Mouse (Mus musculus): Measurements from ENCODE around the gene Arid1b. TPM values are rescaled to one million over a fixed set of nuclear protein-coding genes. Genes with fewer than 3 reads are reported as not detected.

The Arid1b gene
- polyA plus RNA-seq, 1 experiment from 2014 or later, result 5.2 TPM

DNA sequence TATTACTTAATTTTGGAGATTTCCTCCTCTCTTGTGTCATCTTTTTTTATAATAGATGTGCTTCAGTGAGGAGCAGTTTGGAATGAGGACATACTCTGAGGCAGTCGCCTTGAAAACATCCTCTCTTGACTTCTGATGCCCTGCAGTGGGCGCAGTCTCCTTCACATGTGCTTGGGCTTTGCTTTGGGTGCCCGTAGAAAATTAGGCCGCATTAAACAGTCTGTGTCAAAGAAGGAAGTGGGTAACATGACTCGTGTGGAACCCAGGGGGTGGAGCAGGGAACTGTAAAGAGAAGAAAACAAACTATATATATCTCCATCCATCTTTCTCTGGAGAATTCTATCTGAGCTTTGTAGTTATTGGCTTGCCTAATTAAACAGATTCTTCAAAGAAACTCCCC, 201.3 kb downstream of the Arid1b start:
- H3K36me3 ChIP-seq, result peaks cover 5% of the 10 kb centered on the region; the same call in 1 of the 2 replicates
- no peak for ATAC-seq (ENCODE audit: extremely low read depth, insufficient number of reproducible peaks, low FRiP score, low TSS enrichment)
- 72% methylated on average over 5 of the region's 5 CpGs for WGBS

GRCm38 (mm10) chr17:5196005-5196404, 201.9 kb downstream of the Arid1b start:
- H3K4me1 ChIP-seq, result peaks cover 55% of the 10 kb centered on the region
- peaks cover 5% of the 10 kb centered on the region; the same call in 1 of the 2 replicates for H3K36me3 ChIP-seq
- H3K4me2 ChIP-seq, result no peak overlapping the region
- no peaks in the 10 kb centered on the region for H3K9me3 ChIP-seq
- H3K9ac ChIP-seq, result no peak overlapping the region
- no peak for ATAC-seq (ENCODE audit: extremely low read depth, insufficient number of reproducible peaks, low FRiP score, low TSS enrichment)
- H3K27ac ChIP-seq (replicated peaks), result no peak overlapping the region
- 93% methylated on average over 10 of the region's 10 CpGs for WGBS
- no peaks in the 10 kb centered on the region for H3K27me3 ChIP-seq (replicated peaks)
- no peak overlapping the region for H3K4me3 ChIP-seq

More for the DNA sequence above, 201.3 kb downstream of the Arid1b start:
- no peak overlapping the region for H3K4me2 ChIP-seq
- H3K27me3 ChIP-seq (replicated peaks), result no peaks in the 10 kb centered on the region
- no peak overlapping the region for H3K4me3 ChIP-seq
- H3K27ac ChIP-seq (replicated peaks), result no peak overlapping the region
- peaks cover 59% of the 10 kb centered on the region for H3K4me1 ChIP-seq
- no peak overlapping the region for H3K9ac ChIP-seq
- H3K9me3 ChIP-seq, result no peaks in the 10 kb centered on the region

DNA sequence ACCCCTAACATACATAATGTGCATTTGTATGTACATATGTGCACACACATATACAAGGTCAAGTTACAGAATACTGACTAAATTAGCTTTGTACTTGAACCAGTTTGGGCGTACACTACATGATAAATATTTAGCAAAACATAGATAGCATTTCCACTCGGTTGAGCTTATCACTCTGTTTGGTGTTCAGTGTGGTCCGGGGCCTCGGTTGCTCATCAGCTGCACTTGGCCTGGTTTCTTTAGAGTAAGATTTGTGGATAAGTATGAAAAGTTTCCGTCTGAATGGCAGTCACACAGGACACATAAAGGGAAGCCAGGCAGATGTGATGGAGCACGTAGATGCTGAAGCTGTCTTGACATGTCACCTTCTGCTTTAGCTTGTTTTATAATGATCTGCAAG, 202.4 kb downstream of the Arid1b start:
- no peak overlapping the region for H3K9ac ChIP-seq
- whole genome bisulfite sequencing, result 64% methylated on average over 6 of the region's 6 CpGs
- no peak overlapping the region for H3K4me3 ChIP-seq
- H3K9me3 ChIP-seq, result no peaks in the 10 kb centered on the region
- H3K4me2 ChIP-seq, result no peak overlapping the region
- ATAC-seq (ENCODE audit: extremely low read depth, insufficient number of reproducible peaks, low FRiP score, low TSS enrichment), result no peak
- no peak overlapping the region for H3K27ac ChIP-seq (replicated peaks)
- H3K4me1 ChIP-seq, result peaks cover 55% of the 10 kb centered on the region
- H3K36me3 ChIP-seq, result peaks cover 5% of the 10 kb centered on the region; the same call in 1 of the 2 replicates
- no peaks in the 10 kb centered on the region for H3K27me3 ChIP-seq (replicated peaks)

DNA sequence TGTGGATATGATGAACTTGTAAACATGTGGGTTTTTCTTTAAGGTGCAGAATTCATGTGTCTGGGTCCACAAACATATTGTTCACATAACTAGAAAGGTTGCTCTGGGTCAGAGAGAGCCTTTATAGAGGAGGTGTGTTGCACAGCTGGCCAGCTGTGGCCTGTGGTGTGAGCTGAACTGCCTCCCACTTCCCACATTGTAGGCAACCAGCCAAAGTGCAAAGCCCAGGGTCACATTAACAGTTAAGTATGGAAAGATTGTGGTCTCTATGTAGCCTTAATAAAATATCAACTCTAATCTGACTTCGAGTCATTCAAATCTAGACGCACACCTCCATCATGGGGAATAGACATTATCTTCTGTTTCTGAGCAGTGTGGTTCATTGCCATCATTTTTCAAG, 203.0 kb downstream of the Arid1b start:
- H3K9ac ChIP-seq, result no peak overlapping the region
- ATAC-seq (ENCODE audit: extremely low read depth, insufficient number of reproducible peaks, low FRiP score, low TSS enrichment), result no peak
- H3K9me3 ChIP-seq, result no peaks in the 10 kb centered on the region
- H3K36me3 ChIP-seq, result peaks cover 5% of the 10 kb centered on the region; the same call in 1 of the 2 replicates
- WGBS, result 92% methylated on average over 2 of the region's 2 CpGs
- H3K27ac ChIP-seq (replicated peaks), result no peak overlapping the region
- peaks cover 60% of the 10 kb centered on the region for H3K4me1 ChIP-seq
- no peak overlapping the region for H3K4me3 ChIP-seq
- H3K27me3 ChIP-seq (replicated peaks), result no peaks in the 10 kb centered on the region
- no peak overlapping the region for H3K4me2 ChIP-seq

DNA sequence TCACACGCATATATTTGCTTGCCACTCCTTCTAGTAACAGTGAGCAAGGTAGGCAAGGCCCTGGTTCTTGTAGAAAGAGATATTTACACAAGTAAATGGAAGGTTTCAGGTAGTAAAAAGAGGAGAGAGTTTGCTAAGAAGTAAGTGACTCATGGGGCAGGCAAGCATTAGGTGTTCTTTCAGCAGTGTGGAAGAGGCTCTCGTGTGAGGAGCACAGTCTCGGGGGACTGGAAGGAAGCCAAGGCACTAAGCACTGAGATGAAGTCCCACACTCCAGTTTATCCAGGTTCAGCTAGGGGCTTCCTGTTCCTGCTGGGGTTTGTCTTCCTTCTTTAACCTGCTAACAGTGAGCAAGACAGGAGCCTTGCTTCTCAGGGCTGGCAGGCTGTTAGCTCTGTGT, 203.6 kb downstream of the Arid1b start:
- no peak overlapping the region for H3K4me3 ChIP-seq
- H3K36me3 ChIP-seq, result peaks cover 5% of the 10 kb centered on the region; the same call in 1 of the 2 replicates
- ATAC-seq (ENCODE audit: extremely low read depth, insufficient number of reproducible peaks, low FRiP score, low TSS enrichment), result no peak
- H3K9ac ChIP-seq, result no peak overlapping the region
- WGBS, result 70% methylated on average over 3 of the region's 3 CpGs
- no peak overlapping the region for H3K4me2 ChIP-seq
- H3K4me1 ChIP-seq, result peaks cover 60% of the 10 kb centered on the region
- H3K27ac ChIP-seq (replicated peaks), result no peak overlapping the region
- H3K27me3 ChIP-seq (replicated peaks), result no peaks in the 10 kb centered on the region
- no peaks in the 10 kb centered on the region for H3K9me3 ChIP-seq

- no peak overlapping the region for H3K27ac ChIP-seq (replicated peaks)
Measured at GRCm38 (mm10) chr17:5198252-5198651, 204.1 kb downstream of the Arid1b start.

DNA sequence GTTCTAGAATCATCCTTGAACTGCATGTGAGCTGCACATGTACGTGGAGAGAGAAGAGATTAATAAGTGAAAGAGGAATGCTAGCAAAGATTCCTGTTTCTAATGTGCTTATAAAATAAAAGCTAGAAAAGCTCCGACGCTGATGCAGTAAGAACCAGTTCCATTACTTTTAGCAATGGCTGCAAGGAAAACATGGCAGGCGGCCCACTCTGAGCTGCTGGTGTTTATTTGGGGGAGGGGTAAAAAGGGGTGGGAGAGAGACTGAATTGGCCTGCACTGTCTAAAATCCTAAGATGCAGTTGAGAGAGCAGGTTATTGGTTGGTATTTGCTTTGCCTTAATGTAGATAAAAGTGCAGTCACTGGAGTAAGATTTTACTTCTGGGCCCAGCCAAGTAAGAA, 204.7 kb downstream of the Arid1b start:
- Histone ChIP-seq H3K36me3 (peaks cover 5% of the 10 kb centered on the region; the same call in 1 of the 2 replicates), H3K27ac (replicated peaks) (no peak overlapping the region), H3K27me3 (replicated peaks) (no peaks in the 10 kb centered on the region), H3K4me3 (no peak overlapping the region), H3K9me3 (no peaks in the 10 kb centered on the region), H3K9ac (no peak overlapping the region), H3K4me2 (no peak overlapping the region), H3K4me1 (peaks cover 60% of the 10 kb centered on the region)
- ATAC-seq (ENCODE audit: extremely low read depth, insufficient number of reproducible peaks, low FRiP score, low TSS enrichment), result no peak
- WGBS, result 71% methylated on average over 4 of the region's 4 CpGs

More at GRCm38 (mm10) chr17:5198252-5198651, 204.1 kb downstream of the Arid1b start:
- ATAC-seq (ENCODE audit: extremely low read depth, insufficient number of reproducible peaks, low FRiP score, low TSS enrichment), result no peak
- H3K27me3 ChIP-seq (replicated peaks), result no peaks in the 10 kb centered on the region
- peaks cover 60% of the 10 kb centered on the region for H3K4me1 ChIP-seq
- H3K9me3 ChIP-seq, result no peaks in the 10 kb centered on the region
- H3K36me3 ChIP-seq, result peaks cover 5% of the 10 kb centered on the region; the same call in 1 of the 2 replicates
- H3K4me2 ChIP-seq, result no peak overlapping the region
- no peak overlapping the region for H3K9ac ChIP-seq
- no peak overlapping the region for H3K4me3 ChIP-seq
- 70% methylated on average over 6 of the region's 6 CpGs for WGBS

DNA sequence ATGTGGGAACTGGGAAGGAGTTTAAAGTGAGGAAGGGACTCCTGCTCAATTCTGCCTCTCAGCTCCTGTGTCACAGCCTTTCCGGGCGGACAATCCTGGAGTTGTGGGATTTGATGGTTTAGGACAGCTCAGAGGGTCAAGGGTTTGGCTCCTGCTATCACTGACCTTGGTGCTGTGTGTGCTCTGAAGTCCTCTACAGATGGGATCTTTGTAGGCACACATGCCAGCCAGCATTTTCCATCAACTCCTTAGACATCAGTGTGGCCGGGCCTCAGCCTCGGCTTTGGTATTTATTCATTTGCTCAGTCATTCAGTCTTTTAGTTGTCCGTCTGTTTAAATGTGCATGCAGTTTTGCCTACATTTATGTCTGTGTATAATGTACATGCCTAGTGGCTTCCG, 206.5 kb downstream of the Arid1b start:
- Histone ChIP-seq H3K9ac (no peak overlapping the region), H3K4me1 (peaks cover 58% of the 10 kb centered on the region), H3K4me3 (no peak overlapping the region), H3K9me3 (no peaks in the 10 kb centered on the region), H3K27me3 (replicated peaks) (no peaks in the 10 kb centered on the region), H3K27ac (replicated peaks) (no peak overlapping the region), H3K36me3 (peaks cover 5% of the 10 kb centered on the region; the same call in 1 of the 2 replicates), H3K4me2 (no peak overlapping the region)
- 86% methylated on average over 6 of the region's 6 CpGs for WGBS
- no peak for ATAC-seq (ENCODE audit: extremely low read depth, insufficient number of reproducible peaks, low FRiP score, low TSS enrichment)

DNA sequence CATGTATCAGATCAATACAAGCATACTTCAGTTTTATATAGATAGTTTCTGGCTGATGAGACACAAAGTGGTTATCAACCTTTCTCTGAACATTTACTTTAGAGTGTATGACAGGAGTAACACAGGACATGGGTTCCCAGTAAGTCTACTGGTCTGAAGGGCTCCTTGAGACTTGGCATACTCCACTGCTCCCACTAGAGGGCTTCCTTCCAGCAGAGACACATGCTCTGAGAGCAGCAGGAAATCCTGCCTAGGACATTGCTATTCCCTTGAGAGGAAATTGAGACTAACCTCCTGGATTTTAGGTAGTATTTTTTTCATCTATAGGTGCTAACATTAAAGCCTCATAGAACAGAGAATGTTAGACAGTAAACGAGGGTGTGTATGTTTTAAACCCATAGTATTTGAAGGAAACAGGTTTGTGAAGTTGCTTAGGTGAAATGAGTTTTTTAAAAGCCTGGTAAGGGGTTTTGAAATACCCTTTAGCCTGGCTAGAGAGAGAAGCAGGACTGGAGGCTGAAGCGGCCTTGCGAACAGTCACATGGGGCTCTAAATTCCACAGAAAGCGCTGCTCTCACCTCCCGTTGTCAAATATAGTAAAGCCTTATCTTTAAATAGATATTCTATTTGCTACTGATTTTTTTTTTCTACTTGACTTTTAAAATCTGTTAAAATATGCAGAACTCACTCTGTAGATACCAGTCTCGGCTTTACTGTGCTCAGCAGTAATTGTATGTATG, 207.9 kb downstream of the Arid1b start:
- Histone ChIP-seq H3K27ac (replicated peaks) (peak overlapping the region; percentile 58), H3K4me2 (peak overlapping the region; percentile 36), H3K9ac (no peak overlapping the region), H3K27me3 (replicated peaks) (no peaks in the 10 kb centered on the region), H3K36me3 (peaks cover 5% of the 10 kb centered on the region; the same call in 1 of the 2 replicates), H3K9me3 (no peaks in the 10 kb centered on the region), H3K4me1 (peaks cover 65% of the 10 kb centered on the region), H3K4me3 (no peak overlapping the region)
- 30% methylated on average over 6 of the region's 6 CpGs for WGBS
- no peak; the same call in 1 of the 2 replicates for ATAC-seq (ENCODE audit: extremely low read depth, insufficient number of reproducible peaks, low FRiP score, low TSS enrichment)

GRCm38 (mm10) chr17:5202756-5203155, 208.6 kb downstream of the Arid1b start:
- H3K4me3 ChIP-seq, result no peak overlapping the region
- WGBS, result 73% methylated on average over 5 of the region's 5 CpGs
- H3K4me2 ChIP-seq, result peak overlapping the region; percentile 36
- no peak for ATAC-seq (ENCODE audit: extremely low read depth, insufficient number of reproducible peaks, low FRiP score, low TSS enrichment)
- H3K9ac ChIP-seq, result no peak overlapping the region
- H3K27me3 ChIP-seq (replicated peaks), result no peaks in the 10 kb centered on the region
- H3K4me1 ChIP-seq, result peaks cover 64% of the 10 kb centered on the region
- no peaks in the 10 kb centered on the region for H3K9me3 ChIP-seq
- H3K36me3 ChIP-seq, result peaks cover 2% of the 10 kb centered on the region; the same call in 1 of the 2 replicates
- H3K27ac ChIP-seq (replicated peaks), result peak overlapping the region; percentile 58

GRCm38 (mm10) chr17:5203346-5204102, 209.4 kb downstream of the Arid1b start:
- Histone ChIP-seq H3K9me3 (no peaks in the 10 kb centered on the region), H3K36me3 (no peaks in the 10 kb centered on the region), H3K4me1 (peaks cover 56% of the 10 kb centered on the region), H3K9ac (no peak overlapping the region), H3K4me3 (no peak overlapping the region), H3K4me2 (no peak overlapping the region), H3K27me3 (replicated peaks) (no peaks in the 10 kb centered on the region), H3K27ac (replicated peaks) (no peak overlapping the region)
- 81% methylated on average over 10 of the region's 10 CpGs for WGBS
- no peak for ATAC-seq (ENCODE audit: extremely low read depth, insufficient number of reproducible peaks, low FRiP score, low TSS enrichment)
